Mouse (Mus musculus): ENCODE measurements around the gene Scp2. TPM values are rescaled to one million over a fixed set of nuclear protein-coding genes. Genes with fewer than 3 reads are reported as not detected.
A peak's percentile ranks its signal among the peaks of the same experiment; 100 is the strongest.
"Not testable (repeated sequence)": the region's sequence is repeated elsewhere in the genome, so short reads cannot be mapped to it uniquely, and the experiment has no call there.

The Scp2 gene
- polyA plus RNA-seq (2015; fragmentation: Nextera tagmentation; extraction: Ambion mirVana), result 333 and 345 TPM in 2 replicates

DNA sequence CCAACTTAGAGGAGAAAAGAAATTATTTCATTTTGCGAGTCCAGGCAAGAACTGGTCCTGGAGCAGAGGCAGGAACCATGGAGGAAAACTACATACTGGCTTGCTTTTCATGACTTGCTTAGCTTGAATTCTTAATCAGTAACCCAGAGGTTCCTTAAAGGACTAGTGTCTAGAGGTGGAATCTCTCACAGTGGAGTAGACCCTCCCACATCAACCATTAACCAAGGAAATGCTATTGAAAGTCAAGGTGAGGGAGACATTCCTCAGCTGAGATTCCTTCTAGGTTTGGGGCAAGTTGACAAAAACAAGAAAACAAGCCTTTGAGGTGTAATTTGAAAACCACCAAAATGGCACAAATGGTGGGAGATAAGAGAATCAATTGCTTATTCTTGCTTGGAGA lies at the start of gene Scp2:
TSS of gene Scp2 (minus strand) at position 119 of the 400 bp plus-strand sequence.
- no peak for DNase-seq (ENCODE audit: low spot score)

DNA sequence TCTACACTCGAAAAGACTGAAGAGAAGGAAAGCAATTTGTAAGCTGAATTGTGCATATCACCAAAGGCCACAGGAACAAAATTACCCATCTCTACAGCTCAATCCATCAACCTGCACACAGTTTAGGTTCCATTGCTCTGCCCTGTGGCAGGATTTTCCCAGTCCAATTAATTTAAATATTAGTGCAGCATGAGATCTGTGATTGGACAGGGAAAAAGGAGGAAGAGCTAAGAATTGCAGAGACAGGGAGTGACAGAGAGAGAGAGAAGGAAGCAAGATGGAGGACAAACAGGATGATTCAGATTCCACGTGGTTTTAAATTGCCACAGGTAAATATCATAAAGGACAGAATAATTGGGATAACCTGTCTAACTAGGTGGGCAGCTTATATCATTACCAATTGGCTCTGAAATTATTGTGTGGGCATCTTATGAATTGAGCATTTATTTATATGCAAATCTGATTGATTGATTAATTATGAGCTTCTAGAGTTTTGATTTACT lies 48.1 kb upstream of the Scp2 start:
- DNase-seq (ENCODE audit: low spot score), result no peak

GRCm38 (mm10) chr4:108182278-108182677 lies 37.5 kb upstream of the Scp2 start:
- DNase-seq (ENCODE audit: low spot score), result no peak

DNA sequence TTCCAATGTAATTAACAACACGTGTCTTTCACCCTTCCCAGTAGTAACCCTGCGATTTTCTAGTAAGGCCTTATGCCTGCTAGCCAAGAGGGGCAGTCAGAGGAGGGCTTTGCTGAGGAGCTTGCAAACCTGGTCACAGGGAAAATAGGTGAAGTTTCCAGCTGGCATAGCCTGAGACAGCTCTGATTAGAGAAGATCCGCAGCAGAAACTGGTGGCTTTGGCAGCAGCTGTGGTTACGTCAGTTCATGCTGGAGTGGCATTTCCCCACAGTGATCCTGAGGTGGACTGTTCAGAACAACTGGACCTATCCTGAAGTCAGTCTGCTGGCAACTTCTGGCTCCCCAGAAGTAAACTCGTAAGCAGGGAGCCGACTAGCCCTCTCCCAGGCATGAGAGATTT lies 23.3 kb upstream of the Scp2 start:
- DNase-seq (ENCODE audit: low spot score), result no peak

GRCm38 (mm10) chr4:108166874-108167273 lies 22.1 kb upstream of the Scp2 start:
- no peak for DNase-seq (ENCODE audit: low spot score)

DNA sequence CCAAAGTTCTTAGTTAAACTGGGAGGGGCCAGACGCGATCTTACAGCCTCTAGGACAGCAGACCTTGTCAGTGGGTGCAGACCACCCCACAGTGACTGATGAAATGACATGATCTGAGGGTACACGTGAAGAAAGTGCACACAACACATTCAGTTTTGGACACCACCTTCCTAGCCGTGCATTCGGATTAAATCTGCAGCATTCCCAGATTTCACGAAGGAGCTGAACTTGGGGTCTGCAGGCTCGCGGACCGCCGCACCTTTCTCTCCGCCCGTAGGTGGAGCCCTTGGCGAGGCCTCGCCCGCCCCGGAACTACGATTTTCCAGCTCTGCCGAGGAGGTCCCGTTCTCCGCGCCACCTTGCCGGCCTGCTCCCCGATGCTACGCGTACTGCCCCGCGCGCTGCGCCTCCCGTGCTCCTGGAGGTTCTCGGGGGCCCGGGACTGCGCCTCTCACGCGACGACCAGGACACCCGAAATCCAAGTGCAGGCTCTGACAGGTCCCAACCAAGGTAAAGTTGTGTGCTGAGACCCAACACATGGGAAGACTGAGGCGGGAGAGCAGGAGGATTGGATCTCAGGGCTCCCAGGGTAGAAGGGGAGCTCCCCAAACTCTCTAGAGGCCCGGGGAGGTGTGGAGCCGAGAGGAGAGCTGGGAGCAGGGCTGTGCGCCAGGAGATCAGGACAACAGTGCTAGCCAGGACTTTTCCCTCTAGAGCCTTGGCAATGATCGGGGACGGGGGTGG lies 20.5 kb upstream of the Scp2 start, which contains the start of gene Echdc2:
TSS of gene Echdc2 (plus strand) at position 286 of the 744 bp plus-strand sequence.
- DNase-seq (ENCODE audit: low spot score), result peak; percentile 57

DNA sequence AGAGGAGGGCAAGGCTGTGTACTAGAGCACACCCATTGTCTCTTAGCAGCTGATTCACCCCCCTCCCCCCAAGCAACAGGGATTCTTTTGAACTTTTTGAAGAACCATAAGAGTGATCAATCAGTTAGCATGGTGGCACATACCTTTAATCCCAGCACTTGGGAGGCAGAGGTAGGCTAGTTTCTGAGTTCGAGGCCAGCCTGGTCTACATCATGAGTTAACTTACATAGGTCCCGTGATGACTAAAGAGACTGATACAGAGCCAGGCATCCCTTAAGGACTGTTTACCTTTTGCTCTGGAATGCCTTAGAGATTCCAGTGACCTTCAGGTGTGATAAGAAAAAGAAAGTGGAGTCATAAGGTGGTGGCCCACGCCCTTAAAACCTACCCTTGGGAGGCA lies 18.5 kb upstream of the Scp2 start:
- DNase-seq (ENCODE audit: low spot score), result no peak

GRCm38 (mm10) chr4:108161936-108162335 lies 17.1 kb upstream of the Scp2 start:
- DNase-seq (ENCODE audit: low spot score), result no peak

DNA sequence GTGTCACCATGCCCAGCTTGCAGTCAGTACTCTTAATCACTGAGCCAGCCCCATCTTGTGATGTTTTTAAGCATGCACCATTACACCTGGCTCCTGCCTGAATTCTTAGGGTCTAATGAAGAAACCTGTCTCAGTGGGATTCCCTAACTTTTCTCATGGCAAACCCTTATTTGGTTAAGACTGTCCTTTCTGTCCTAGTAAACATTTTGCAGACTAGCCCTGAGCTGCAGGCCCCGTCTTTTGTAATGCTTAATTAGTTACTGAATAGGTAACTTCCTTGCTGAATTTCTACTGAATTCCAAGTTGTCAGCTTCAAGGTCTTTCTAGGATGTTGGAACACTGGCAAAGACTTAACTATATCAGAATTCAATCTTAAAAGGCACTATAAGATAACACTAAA lies 10.3 kb upstream of the Scp2 start:
- DNase-seq (ENCODE audit: low spot score), result not testable (repeated sequence)

DNA sequence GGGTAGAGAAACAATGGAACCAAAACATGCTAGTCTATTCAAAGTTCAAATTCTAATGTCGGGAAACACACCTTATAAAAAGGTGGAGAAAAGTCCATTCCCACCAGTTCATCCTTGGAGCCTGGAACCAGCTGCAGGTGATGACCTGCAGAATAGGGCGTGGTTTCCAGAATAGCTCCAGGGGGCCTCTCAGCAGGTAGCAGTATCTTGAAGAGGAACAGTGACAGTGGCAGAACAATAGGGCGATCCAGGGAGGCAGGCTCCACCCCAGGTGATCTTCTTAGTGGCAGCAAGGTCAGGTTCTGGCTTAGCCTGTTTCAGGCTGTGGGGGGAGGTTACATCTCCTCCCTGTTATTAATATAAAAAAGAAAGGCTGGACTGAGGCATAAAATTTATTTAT lies 756 bp upstream of the Scp2 start:
- not testable (repeated sequence) for DNase-seq (ENCODE audit: low spot score)

DNA sequence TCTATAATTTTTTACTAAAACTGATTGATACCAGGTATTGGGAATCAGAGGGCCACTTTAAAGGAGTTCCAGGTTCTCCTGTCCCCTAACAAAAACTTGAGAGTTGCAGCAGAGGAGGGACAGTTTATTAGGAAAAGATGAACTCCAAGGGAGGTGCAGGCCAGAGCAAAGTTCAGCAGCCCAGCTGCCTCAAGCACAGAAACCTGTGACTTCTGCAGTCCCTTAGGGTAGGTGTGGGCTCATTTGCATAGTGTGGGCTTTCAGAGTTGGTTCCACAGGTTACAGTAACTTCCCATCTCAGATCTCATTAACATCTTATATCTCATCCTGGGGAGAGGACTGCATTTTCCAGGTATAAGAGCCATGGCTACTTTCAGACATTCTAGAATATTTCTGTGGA lies 1.0 kb downstream of the Scp2 start:
- no peak for DNase-seq (ENCODE audit: low spot score)

DNA sequence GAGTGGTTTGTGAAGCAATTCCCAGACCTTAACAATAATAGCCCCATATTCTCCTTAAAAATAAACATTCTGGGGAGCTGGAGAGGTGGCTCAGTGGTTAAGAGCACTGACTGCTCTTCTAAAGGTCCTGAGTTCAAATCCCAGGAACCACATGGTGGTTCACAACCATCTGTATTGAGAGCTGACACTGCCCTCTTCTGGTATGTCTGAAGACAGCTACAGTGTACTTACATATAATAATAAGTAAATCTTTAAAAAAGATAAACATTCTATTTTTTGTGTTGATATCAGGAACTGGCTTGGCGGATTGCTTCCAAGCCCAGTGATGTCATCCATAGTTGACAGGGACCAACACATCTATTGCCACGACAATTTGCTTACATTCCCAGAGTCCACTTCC lies 1.6 kb downstream of the Scp2 start:
- DNase-seq (ENCODE audit: low spot score), result peak; percentile 21

DNA sequence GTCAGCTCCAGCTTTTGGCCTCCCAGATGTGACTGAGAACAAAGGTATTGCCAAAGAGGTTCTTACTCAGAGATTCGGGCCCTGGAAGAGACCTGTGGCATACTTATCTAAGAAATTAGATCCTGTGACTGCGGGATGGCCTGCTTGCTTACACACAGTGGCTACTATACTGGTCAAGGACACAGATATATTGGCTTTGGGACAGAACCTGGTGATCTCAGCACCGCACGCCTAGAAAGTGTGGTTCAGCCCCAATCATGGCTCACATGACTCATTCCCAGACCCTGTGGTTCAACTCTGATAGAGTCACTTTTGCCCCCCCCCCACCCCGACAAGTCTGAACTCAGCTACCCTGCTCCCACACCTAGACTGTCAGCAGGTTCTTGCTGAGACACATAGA lies 7.9 kb downstream of the Scp2 start:
- DNase-seq (ENCODE audit: low spot score), result no peak

- DNase-seq (ENCODE audit: low spot score), result no peak
Measured at GRCm38 (mm10) chr4:108130452-108130851, 14.3 kb downstream of the Scp2 start.

GRCm38 (mm10) chr4:108128339-108128738 lies 16.5 kb downstream of the Scp2 start:
- DNase-seq (ENCODE audit: low spot score), result no peak

- no peak for DNase-seq (ENCODE audit: low spot score)
Measured at GRCm38 (mm10) chr4:108127516-108127915, 17.3 kb downstream of the Scp2 start.

- no peak for DNase-seq (ENCODE audit: low spot score)
Measured at GRCm38 (mm10) chr4:108126260-108126659, 18.5 kb downstream of the Scp2 start.

DNA sequence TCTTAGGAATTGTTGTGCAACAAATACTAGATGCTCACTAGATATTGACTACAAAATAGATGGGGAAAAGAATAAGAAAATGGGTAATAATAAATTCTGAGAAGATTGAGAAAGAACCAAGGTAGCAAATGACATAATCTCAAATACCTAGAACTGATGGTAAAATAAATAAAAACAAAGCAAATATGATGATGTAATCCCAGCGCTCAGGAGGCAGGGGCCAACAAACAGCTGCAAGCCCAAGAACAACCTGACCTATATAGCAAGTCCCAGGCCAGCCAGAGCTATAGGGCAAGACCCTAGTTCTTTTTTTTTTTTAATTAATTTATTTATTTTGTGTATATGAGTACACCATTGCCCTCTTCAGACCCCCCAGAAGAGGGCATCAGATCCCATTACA lies 20.7 kb downstream of the Scp2 start:
- DNase-seq (ENCODE audit: low spot score), result no peak

- DNase-seq (ENCODE audit: low spot score), result peak; percentile 87
Measured at GRCm38 (mm10) chr4:108117924-108118876, 26.6 kb downstream of the Scp2 start.

DNA sequence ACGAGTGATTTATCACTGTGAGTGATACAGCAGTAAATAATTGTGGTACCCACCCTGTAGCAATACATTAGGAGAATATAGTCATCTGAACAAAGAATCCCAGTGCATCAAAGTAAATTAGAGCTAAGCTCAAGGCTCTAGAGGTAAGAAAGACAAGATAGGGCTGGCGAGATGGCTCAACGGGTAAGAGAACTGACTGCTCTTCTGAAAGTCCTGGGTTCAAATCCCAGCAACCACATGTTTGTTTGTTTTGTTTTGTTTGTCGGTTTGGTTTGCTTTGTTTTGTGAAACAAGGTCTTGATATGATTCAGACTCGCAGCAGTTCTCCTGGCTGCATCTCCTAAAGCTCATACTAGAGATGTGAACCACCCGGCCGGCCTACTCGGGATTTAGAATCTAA lies 27.3 kb downstream of the Scp2 start:
- no peak for DNase-seq (ENCODE audit: low spot score)

DNA sequence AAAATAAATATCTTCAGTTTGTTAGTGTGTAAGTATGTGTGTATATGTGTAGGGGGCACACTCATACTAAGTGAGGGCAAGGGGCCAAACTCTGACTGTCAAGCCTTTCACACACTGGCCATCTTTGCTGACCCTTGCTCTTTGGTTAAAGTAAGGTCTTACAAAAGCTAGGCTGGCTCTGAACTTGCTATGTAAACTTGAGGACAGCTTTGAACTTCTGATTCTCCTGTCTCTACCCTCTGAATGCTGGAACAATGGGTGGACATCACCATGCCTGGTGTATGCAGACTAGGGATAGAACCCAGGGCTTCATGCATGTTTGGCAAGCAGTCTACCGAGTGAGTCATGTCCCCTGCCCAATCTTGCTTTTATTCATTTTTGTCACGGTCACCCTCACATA lies 28.3 kb downstream of the Scp2 start:
- no peak for DNase-seq (ENCODE audit: low spot score)

DNA sequence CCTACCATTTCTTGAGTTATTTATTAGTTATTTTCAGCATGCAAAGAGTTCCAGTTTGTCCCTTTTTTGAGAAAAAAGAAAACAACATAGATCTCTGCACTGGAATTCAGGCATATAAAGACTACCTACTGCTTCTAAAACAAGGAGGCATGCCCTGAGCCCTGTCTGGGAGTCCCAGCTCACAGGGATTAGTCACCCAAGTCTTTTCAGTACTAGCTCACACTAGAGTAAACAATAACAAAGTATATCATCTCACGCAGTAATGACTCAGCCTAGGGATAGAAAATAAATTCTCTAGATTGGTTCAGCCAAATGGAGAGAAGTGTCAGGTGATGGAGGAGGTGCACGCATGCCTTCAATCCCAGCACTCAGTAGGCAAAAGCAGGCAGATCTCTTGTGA lies 34.1 kb downstream of the Scp2 start:
- no peak for DNase-seq (ENCODE audit: low spot score)
